Mouse (Mus musculus) thymus, postnatal 10 days (tissue): ENCODE data around the gene Slc12a3.

Experiments
- DNase-seq, 2 experiments: peaks; one replicate each; pipeline ENCODE4 v3.0.0; 2021; ENCODE audit warnings: low spot score in 2 of 2

Gene Slc12a3

GRCm38 (mm10) chr8:94328932-94329728 is at the start of gene Slc12a3:
Slc12a3 (plus strand) TSS chr8:94329201.
- DNase-seq, result no peak

DNA sequence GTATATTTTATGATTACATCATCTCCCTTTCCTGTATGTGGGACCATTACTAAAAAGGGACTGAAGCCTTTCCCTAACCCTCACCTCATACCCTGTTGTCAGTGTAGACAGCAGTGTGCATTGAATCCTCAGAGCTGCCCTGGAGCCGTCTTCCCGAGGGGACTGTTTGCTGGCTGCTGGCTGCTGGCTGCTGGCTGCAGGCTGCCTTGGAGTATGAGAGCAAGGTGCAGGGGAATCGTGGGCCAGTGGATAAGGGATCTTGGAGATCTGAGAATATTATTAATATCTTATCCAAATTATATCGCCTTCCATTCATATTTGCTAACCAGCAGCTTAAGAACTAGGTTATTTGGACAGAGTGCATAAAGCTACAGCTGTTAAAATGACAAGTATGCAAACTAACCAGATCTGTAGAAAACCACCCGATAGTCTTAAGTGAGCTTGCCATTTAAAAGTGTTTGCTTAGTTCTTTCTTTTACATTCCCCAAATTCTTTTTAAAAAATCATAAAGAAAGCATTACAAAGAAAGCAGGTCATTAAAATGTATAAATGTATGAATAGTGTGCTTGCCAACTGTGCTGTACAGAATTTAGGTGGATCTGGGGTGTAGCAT is 48.9 kb upstream of the Slc12a3 start:
- no peak for DNase-seq

DNA sequence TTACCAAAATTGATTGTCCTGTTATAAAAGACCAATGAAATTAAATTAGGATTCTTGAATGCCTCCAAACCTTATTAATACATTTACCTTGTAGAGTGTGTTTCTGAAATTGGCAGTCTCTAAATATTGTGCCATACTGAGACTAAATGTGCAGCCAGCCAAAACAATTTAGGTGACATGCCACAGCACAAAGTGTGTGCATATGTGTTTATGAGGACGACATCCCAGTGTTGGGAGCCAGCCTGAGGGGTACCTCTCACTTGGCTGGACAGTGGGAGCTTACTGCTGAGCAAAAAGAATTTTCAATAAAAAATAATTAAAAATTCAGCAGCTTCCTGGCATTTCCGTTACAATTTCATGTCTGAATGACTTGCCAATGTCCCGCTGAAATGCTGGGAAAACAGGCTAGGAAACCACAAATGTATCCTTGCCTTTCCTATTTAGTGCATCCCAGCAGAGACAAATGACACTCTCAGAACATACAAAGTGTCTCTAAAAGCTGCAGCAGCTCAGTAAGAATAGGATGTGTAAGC is 46.5 kb upstream of the Slc12a3 start:
- no peak for DNase-seq

DNA sequence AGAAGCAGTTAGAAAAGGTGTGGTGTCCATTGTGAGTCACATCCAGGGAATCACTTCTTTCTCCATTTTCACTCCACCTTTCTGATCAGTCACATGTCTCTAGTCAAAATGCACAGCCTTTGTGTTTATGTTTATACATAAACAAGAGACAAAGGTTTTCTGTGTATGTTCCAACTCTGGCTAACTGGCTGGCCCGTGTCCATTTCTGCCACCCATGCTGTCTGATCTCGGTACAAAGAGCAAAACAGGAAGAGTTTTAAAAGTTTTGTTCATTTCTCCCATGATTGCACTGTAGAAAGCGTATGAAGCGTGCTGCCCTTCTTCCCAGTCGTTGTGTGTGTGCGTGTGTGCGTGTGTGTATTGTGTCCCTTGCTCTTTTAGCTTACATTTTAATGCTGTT is 44.8 kb upstream of the Slc12a3 start:
- DNase-seq, result no peak

GRCm38 (mm10) chr8:94290606-94291005 is 38.4 kb upstream of the Slc12a3 start:
- DNase-seq, result no peak

DNA sequence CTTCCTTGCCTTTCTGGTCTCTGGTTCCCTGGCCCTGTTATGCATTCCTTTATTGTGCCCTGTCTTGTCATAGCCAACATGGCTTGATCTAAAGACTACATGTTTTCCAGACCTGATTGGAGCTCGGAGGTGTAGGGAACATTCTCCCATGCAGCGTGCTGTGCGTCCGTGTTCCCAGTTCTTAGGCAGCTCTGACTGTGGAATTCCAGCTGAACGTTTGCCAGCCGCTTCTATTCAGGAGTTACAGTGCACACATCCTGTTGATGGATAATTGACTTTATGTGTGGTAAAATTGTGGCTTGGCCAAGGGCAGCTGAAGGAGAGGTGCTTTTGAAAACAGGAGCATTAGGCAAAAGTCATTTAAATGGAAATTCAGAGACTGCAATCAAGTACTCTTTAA is 36.9 kb upstream of the Slc12a3 start:
- no peak for DNase-seq

DNA sequence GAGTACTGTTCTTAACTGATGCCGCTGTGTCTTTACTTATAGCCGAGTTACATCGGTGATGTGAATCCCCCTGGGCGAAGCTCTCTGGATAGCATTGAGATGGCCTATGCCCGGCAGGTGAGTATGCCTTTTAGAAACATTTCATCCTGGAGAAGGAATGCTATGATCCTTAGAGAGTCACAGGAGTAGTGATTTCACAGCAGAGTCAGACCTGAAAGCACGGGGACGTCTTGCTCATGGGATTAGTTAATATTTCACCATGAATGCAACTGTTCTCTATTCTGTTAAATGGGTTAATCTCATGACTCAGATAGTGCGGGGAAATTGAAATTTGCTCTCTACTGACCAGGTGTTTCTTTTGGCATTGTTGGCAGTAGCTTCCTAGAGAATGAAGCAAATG is 36.4 kb upstream of the Slc12a3 start:
- no peak for DNase-seq

DNA sequence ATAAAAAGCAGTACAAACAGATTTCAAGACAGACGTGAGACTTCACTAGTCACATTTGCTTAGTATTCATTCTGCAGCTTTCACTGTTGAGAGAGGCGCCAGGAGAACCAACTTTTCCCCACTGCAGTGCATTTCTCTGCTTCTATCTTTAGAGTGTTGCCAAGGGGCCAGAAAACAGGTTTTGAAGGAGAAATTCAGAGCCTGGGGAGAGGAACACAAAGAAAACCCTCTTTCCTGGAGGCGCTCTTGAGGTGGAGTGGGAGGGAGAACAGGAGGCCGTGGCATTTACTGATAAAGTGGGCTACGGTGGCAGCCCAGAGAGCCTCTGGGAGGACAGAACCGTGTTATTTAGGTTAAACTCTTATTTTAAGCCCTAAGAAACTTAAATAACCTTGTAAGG is 33.3 kb upstream of the Slc12a3 start:
- DNase-seq, result no peak

DNA sequence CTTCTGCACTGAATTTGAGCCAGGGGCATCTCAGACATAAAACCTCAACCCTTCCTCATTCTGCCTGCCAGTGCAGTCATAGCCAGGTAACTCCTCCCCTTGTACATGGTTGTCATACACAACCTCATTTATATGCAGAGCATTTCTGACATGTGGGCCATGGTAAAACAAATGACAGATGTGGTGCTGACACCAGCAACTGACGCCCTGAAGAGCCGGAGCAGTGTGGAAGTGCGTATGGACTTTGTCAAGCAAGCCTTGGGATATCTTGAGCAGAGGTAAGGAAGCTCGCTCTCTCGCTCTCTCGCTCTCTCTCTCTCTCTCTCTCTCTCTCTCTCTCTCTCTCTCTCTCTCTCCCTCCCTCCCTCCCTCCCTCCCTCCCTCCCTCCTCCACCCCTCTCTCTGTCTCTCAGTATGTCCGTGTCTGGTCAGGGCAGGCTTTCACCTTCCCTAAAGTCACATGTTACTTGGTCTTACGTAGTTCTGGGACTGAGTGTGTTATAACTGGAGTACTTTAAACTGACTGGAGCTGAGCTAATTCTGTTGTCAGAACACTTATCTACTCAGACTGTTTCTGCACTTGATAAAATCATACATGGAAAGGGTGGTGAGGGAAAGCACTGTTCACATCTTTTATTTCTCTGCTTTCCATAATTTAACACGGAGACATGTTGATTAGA is 32.5 kb upstream of the Slc12a3 start:
- no peak for DNase-seq

DNA sequence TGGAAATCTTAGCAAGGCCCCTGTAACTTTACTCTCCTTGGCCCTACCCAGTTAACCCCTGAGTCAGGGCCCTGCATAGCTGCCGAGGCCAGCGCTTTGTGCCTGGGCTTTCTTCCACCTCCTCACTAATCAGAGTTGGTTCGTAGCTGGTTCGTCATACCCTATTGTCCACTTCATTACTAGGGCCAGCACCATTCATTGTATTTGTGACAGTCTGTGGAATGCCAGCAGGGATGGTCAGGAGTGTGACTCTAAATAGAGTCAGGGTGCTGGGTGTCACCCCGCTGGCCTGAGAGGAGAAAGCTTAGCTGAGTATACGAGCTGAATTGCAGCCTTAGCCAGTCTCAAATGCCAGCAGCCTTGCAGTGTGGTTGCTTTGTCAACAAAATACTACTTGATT is 31.9 kb upstream of the Slc12a3 start:
- no peak for DNase-seq

- no peak for DNase-seq
Measured at GRCm38 (mm10) chr8:94300809-94301208, 28.2 kb upstream of the Slc12a3 start.

DNA sequence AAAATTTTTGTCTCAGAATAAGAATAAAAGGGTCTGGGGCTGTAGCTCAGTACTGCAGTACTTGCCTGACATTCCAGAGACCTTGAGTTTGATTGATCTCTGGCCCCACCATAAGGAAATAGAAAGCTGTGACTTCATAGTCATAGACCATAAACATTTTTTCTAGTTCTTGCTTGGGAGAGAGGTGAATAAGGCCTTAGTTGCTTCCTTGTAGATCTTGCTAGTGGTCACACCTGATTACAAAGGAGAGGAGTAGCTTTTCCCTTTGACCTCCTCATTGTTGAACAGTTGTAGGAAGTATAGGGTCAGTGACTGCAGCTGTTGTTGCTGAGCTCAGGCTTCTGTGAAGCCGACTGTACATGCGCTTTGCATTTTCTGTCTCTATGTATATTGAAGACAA is 24.6 kb upstream of the Slc12a3 start:
- DNase-seq, result no peak

DNA sequence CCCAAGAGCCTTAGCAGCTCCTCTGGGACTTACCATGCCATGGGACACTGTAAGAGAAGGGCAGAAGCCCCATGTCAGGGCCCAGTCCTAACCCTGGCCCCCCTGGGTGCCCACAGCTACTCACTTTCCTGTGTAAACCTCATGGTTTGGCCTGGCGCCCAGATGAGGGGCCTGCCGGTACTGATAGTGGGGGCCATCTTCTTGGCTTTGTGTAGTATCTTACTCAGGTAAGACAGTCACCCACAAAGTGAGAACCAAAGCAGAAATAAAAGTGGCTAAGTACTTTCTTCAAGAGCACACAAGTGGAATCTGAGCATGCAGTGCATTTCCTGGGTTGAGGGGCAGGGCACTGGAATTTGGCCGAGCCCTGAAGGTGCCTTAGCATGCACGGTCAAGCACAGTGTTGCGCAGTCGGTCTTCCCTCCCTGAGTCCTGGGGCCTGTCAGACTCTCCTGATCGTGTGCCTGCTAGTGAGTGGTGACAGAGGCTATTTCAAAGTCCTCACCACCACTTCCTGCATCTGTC is 21.9 kb upstream of the Slc12a3 start:
- DNase-seq, result no peak

GRCm38 (mm10) chr8:94307652-94308051 is 21.3 kb upstream of the Slc12a3 start:
- DNase-seq, result no peak

DNA sequence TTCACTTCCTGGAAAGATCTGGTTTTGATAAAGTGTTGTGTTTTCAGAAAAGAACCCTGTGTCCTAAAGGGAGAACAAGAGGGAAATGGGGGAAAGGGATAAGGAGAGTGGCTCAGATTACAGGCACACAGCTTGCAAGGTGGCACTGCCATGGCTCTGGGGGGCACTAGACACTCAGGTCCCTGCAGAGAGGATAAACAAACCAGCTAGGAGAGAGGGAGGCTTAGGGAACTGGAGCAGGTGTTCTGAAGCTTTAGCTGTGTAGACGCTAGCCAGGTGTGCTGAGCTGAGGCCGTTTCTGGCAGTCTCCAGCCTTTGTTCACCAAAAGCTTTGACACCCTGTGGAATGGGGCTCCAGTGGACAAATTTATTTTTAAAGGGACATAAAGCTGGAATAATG is 14.9 kb upstream of the Slc12a3 start:
- no peak for DNase-seq

GRCm38 (mm10) chr8:94317249-94317648 is 11.8 kb upstream of the Slc12a3 start:
- DNase-seq, result no peak

- DNase-seq, result no peak
Measured at GRCm38 (mm10) chr8:94317691-94318090, 11.3 kb upstream of the Slc12a3 start.

GRCm38 (mm10) chr8:94320036-94320435 is 9.0 kb upstream of the Slc12a3 start:
- no peak for DNase-seq

- no peak for DNase-seq
Measured at GRCm38 (mm10) chr8:94322083-94322482, 6.9 kb upstream of the Slc12a3 start.

GRCm38 (mm10) chr8:94323041-94323440 is 6.0 kb upstream of the Slc12a3 start:
- DNase-seq, result no peak

DNA sequence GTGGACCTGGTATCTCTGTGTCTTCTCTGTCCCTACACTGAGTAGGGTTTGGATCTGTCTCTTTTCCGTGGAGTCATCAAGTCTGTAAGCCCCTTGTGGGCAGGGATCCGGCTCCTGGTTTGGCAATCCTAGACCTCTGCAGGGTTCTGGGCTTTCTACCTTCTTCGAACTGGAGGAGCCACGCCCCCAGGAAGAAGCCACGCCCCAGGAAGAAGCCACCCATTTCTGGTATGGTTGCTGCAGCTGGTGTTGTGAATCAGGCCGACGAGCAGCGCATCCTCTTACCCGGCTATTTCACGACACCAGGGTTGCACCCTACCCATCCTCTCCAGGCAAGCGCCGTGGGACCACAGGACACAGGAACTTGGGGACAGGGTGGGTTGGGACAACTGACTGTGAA is 4.9 kb upstream of the Slc12a3 start:
- DNase-seq, result peak in 1 of 2 experiments; percentile 29

DNA sequence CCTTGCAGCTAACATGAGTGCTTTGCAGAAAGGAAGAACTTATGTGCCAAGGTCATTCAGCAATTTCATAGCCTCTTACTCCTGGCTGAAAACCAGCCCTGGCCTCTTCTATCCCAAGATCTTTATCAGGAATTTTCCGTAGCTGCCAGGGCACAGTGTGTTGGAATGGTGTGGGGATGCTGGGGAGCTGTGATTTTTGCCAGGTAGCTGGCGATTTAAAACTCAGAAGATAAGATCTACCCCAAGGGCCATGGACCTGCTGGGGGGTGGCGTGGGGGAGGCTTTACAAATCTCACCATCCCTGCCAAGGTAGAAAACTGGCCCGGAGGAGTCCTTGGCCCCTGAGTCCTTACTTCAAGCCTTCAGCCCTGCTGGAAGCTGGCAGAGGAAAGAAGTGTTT is 3.0 kb upstream of the Slc12a3 start:
- no peak for DNase-seq
